Mouse (Mus musculus) midbrain, postnatal 0 days (tissue): ENCODE measurements around the gene Slc26a11. TPM values are rescaled to one million over a fixed set of nuclear protein-coding genes. Genes with fewer than 3 reads are reported as not detected.
A peak's percentile ranks its signal among the peaks of the same experiment; 100 is the strongest.

Source experiments
- ATAC-seq: fragments of 200-750 bp; cut with Nextera tagmentation; 2 replicates; pipeline ENCODE4 v1.8.0; 2017; ENCODE audit warnings: moderate number of reproducible peaks, mild to moderate bottlenecking, moderate TSS enrichment, moderate library complexity; ENCODE audit not compliant: low FRiP score
- DNase-seq: peaks from one replicate; pipeline ENCODE4 v3.0.0-alpha.2; 2015; ENCODE audit warnings: low spot score
- H3K27ac ChIP-seq: fragments of 300-500 bp; sonication (generic); 2 replicates; pipeline ENCODE4 v1.5.1; 2014; ENCODE audit warnings: low read depth, mild to moderate bottlenecking, low read length, mixed read lengths
- H3K27me3 ChIP-seq: fragments of 300-500 bp; sonication (generic); 2 replicates; pipeline ENCODE4 v1.6.1; 2014; ENCODE audit warnings: low read length, control low read depth, mixed read lengths; ENCODE audit not compliant: insufficient read depth
- H3K36me3 ChIP-seq: fragments of 300-500 bp; sonication (generic); 2 replicates; pipeline ENCODE4 v1.6.1; 2014; ENCODE audit warnings: low read length, control low read depth, mixed read lengths; ENCODE audit not compliant: insufficient read depth
- H3K4me1 ChIP-seq: fragments of 300-500 bp; sonication (generic); 2 replicates; pipeline ENCODE4 v1.6.1; 2014; ENCODE audit warnings: mild to moderate bottlenecking, control low read depth, antibody characterized with exemption, low read length, mixed read lengths; ENCODE audit not compliant: insufficient read depth
- H3K4me2 ChIP-seq: fragments of 300-500 bp; sonication (generic); 2 replicates; pipeline ENCODE4 v1.6.1; 2014; ENCODE audit warnings: low read depth, mild to moderate bottlenecking, low read length, mixed read lengths; ENCODE audit not compliant: poor library complexity, severe bottlenecking
- H3K4me3 ChIP-seq: fragments of 300-500 bp; sonication (generic); 2 replicates; pipeline ENCODE4 v1.5.1; 2014; ENCODE audit warnings: low read depth, mild to moderate bottlenecking, low read length, moderate library complexity
- H3K9ac ChIP-seq: fragments of 300-500 bp; sonication (generic); replicated peaks from 2 replicates; pipeline ENCODE4 v1.6.1; 2014; ENCODE audit warnings: mild to moderate bottlenecking, low read length, moderate library complexity, mixed read lengths; ENCODE audit not compliant: poor library complexity, severe bottlenecking
- H3K9me3 ChIP-seq: fragments of 300-500 bp; sonication (generic); 2 replicates; pipeline ENCODE4 v1.6.1; 2016; ENCODE audit warnings: low read length, control low read depth
- CTCF ChIP-seq: IDR thresholded peaks from 2 replicates; pipeline ENCODE4 v1.5.1; 2016; ENCODE audit warnings: antibody characterized with exemption, mild to moderate bottlenecking
- WGBS: fragments of 180-500 bp; shearing (Covaris S2); extraction: QIAGEN DNeasy Blood & Tissue Kit; methylation state at CpG from one replicate; pipeline ENCODE4 v1.1.7; 2014; 5-methylcytosine and 5-hydroxymethylcytosine counted together
- polyA plus RNA-seq: library from polyadenylated mRNA; unstranded; fragments of >200 nt; fragmentation: Nextera tagmentation; extraction: Ambion mirVana; gene quantifications from 2 replicates; pipeline ENCODE4 v1.2.1, GENCODE M21; 2015
- total RNA-seq: library from RNA; depleted of rRNA; stranded (reverse); fragments of >200 nt; gene quantifications from 2 replicates; pipeline ENCODE4 v1.2.3, GENCODE M21; 2014

Slc26a11 gene
- total and polyA plus RNA-seq, 2 experiments from 2014 or later = 7.0 to 8.3 TPM

DNA sequence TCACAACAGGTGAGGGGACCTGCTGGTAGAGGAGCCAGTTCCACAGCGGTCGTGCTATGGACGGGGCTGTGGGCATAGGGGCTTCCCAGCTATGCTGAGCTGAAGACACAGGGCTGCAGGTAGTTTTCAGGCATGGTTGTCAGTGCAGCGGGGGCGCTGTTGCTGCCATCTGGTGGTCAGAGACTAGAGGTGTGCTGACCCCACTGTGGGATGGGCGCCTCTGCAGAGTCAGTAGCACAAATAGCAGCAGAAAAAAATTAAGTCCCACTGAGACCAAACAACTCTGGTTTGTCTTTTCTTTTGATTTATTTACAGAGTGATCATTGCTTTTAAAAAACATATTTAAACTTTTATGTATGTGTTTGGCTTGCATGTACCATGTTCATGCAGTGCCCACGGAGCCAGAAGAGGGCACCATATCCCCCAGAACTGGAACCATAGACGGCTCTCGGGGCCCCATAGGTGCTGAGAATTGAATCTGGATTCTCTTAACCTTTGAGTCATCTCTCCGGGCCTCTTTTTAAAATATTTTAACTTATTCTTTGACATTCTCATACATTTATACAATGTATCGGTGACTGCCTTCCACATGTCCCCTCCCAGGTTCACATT lies 8.3 kb downstream of the Slc26a11 start:
- Histone ChIP-seq H3K9ac (no peak overlapping the region), H3K4me2 (peak overlapping the region; percentile 37), H3K4me1 (no peaks in the 10 kb centered on the region), H3K27ac (no peak overlapping the region), H3K36me3 (peaks cover 3% of the 10 kb centered on the region; the same call in 1 of the 2 replicates), H3K9me3 (no peaks in the 10 kb centered on the region), H3K27me3 (no peaks in the 10 kb centered on the region), H3K4me3 (peak overlapping the region; percentile 18; the same call in 1 of the 2 replicates)
- DNase-seq = peak; percentile 85
- ATAC-seq = peak; percentile 80; the same call in 1 of the 2 replicates
- WGBS = 26% methylated on average over 11 of the region's 11 CpGs
- TF ChIP-seq CTCF = peak; percentile 92

DNA sequence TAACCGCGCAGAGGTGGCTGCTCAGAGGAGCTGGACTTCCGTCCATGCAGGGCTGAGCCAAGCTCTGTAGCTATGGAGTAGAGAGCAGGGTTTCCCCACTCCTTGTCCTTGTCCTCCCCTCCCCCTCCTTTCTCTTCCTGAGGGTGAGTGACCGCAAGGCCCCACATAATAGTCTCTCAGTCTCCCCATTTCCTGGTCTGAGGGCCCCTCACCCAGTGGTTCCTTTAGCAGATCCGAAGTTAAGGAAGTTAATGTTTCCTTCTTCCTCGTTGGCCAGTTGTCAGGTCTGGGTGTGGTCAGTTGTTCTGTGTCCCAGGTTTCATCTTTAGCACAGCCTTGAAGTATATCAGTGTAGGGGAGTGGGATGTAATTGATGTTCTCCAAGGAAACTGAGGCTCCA lies 20.1 kb downstream of the Slc26a11 start:
- no peak for TF ChIP-seq CTCF
- Histone ChIP-seq H3K4me2 (no peak overlapping the region), H3K9ac (no peak overlapping the region), H3K9me3 (no peaks in the 10 kb centered on the region), H3K4me3 (no peak overlapping the region), H3K36me3 (peaks cover 4% of the 10 kb centered on the region; the same call in 1 of the 2 replicates), H3K27ac (no peak overlapping the region), H3K4me1 (no peaks in the 10 kb centered on the region), H3K27me3 (no peaks in the 10 kb centered on the region)
- no peak for DNase-seq
- WGBS = 85% methylated on average over 6 of the region's 6 CpGs
- ATAC-seq = no peak

DNA sequence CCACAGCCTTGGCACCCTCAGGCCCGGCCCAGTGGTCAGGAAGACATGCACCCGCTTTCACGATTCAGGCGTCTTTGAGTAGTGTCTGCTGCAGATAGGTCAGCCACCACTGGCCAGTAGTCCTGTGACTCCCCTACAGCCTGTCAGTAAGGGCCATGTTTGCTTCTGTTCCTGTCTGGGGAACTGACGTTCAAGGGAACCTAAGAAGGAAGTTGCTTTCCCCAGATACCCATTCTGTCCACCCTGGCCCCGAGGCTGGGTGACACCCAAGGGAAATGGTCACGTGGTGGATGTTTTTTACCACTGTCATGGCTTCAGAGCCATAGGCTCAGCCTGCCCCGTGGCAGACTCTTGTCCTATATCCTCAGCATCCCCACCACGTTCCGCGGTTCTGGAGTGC lies 22.0 kb downstream of the Slc26a11 start:
- ATAC-seq (no peak), DNase-seq (no peak)
- H3K36me3 ChIP-seq = peaks cover 5% of the 10 kb centered on the region; the same call in 1 of the 2 replicates
- no peak overlapping the region for H3K9ac ChIP-seq
- H3K4me2 ChIP-seq = no peak overlapping the region
- H3K4me3 ChIP-seq = no peak overlapping the region
- WGBS = 94% methylated on average over 11 of the region's 11 CpGs
- no peaks in the 10 kb centered on the region for H3K4me1 ChIP-seq
- H3K27ac ChIP-seq = no peak overlapping the region
- H3K9me3 ChIP-seq = no peaks in the 10 kb centered on the region
- no peak for TF ChIP-seq CTCF
- no peaks in the 10 kb centered on the region for H3K27me3 ChIP-seq

DNA sequence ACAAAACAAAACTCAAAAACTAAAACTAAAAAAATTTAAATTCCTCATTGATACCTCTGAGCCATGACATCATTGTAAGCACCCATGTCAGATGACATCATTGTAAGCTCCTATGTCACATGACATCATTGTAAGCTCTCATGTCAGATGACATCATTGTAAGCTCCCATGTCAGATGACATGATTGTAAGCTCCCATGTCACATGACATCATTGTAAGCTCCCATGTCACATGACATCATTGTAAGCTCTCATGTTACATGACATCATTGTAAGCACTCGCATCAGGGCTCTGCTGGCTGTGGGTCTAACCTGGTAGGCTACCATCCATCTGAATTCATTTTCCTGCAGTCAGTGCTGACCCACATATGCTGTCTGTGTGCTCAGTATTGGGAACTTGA lies 23.2 kb downstream of the Slc26a11 start:
- H3K27ac ChIP-seq = no peak overlapping the region
- no peak for ATAC-seq
- H3K9ac ChIP-seq = no peak overlapping the region
- no peaks in the 10 kb centered on the region for H3K4me1 ChIP-seq
- H3K4me3 ChIP-seq = no peak overlapping the region
- no peak for TF ChIP-seq CTCF
- no peaks in the 10 kb centered on the region for H3K27me3 ChIP-seq
- no peaks in the 10 kb centered on the region for H3K9me3 ChIP-seq
- WGBS = 97% methylated on average over 1 of the region's 1 CpGs
- DNase-seq = no peak
- peaks cover 5% of the 10 kb centered on the region; the same call in 1 of the 2 replicates for H3K36me3 ChIP-seq
- H3K4me2 ChIP-seq = no peak overlapping the region

GRCm38 (mm10) chr11:119381631-119382337 lies 26.4 kb downstream of the Slc26a11 start:
- Histone ChIP-seq H3K4me3 (no peak overlapping the region), H3K4me2 (no peak overlapping the region), H3K27me3 (no peaks in the 10 kb centered on the region), H3K27ac (no peak overlapping the region), H3K9ac (no peak overlapping the region), H3K9me3 (no peaks in the 10 kb centered on the region), H3K36me3 (peaks cover 5% of the 10 kb centered on the region; the same call in 1 of the 2 replicates), H3K4me1 (no peaks in the 10 kb centered on the region)
- WGBS = 91% methylated on average over 9 of the region's 9 CpGs
- DNase-seq (no peak), ATAC-seq (no peak)
- no peak for TF ChIP-seq CTCF

DNA sequence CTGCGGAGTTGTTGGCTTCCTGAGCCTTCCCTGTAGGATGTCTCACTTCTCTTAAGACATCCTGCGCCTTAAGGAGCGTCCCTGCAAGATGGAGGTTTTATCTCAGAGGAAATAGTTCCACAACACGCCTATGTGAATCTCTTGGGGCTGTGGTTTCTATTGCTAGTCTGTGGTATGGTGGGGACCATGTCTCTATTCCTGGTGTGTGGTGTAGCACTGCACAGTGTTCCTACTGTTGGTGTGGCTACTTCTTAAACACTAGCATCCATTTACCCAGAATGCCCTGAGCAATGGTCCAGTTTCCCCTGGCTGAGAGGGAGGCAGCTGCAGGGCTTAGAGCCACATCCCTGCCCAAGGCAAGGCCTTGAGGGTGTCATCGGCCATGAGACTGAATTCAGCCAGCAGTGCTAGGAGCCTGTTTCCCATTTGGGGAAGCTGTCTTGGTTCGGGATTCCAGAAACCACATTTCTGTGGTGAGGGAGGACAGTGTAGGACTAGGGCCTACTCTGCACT lies 27.0 kb downstream of the Slc26a11 start:
- TF ChIP-seq CTCF = no peak
- Histone ChIP-seq H3K4me1 (no peaks in the 10 kb centered on the region), H3K4me3 (no peak overlapping the region), H3K36me3 (peaks cover 5% of the 10 kb centered on the region; the same call in 1 of the 2 replicates), H3K9ac (no peak overlapping the region), H3K27ac (no peak overlapping the region), H3K4me2 (no peak overlapping the region), H3K27me3 (no peaks in the 10 kb centered on the region), H3K9me3 (no peaks in the 10 kb centered on the region)
- DNase-seq = no peak
- no peak for ATAC-seq
- WGBS = 75% methylated on average over 6 of the region's 6 CpGs
